Mouse (Mus musculus): ENCODE measurements at regions not wholly inside any gene's neighbourhood (a gene's known extent, or its start where the extent isn't known, plus 50 kb on each side); places are given as distances from the start of the nearest gene placed in this dataset.

- Histone ChIP-seq H3K79me2 (ENCODE audit: control insufficient read depth, insufficient read depth, low read length, poor library complexity) (no peaks in the 10 kb centered on the region), H3K36me3 (ENCODE audit: control insufficient read depth in 1 of 2, insufficient read depth in 2 of 2, low read length in 2 of 2) (no peaks in the 10 kb centered on the region), H3K4me3 (ENCODE audit: control insufficient read depth in 1 of 2, insufficient read depth in 1 of 2, low read depth in 2 of 2, low read length in 2 of 2) (no peak overlapping the region), H3K27me3 (ENCODE audit: control insufficient read depth in 1 of 2, insufficient read depth in 2 of 2, low read length in 2 of 2) (no peaks in the 10 kb centered on the region), H3K4me1 (ENCODE audit: control insufficient read depth in 1 of 2, insufficient read depth in 2 of 2, low read length in 2 of 2) (no peaks in the 10 kb centered on the region), H3K9me3 (replicated peaks; ENCODE audit: insufficient read depth, low read length) (no peaks in the 10 kb centered on the region), H3K9ac (ENCODE audit: control insufficient read depth, low read depth, low read length, poor library complexity, severe bottlenecking) (no peak overlapping the region), H3K27ac (ENCODE audit: control insufficient read depth, low read depth, low read length) (no peak overlapping the region)
- DNase-seq (ENCODE audit: low read depth, low spot score): no peak
- no peak for TF ChIP-seq EP300 (IDR thresholded peaks at IDR 0.05; ENCODE audit: low read depth in 1 of 2, low read length in 2 of 2)
- no peak for TF ChIP-seq CTCF (IDR thresholded peaks at IDR 0.05 in 2 of 3, conservative IDR thresholded peaks at IDR 0.05 in 1 of 3; ENCODE audit: control insufficient read depth in 1 of 3, insufficient read depth in 1 of 3, low read depth in 2 of 3, low read length in 3 of 3, poor library complexity in 1 of 3, severe bottlenecking in 1 of 3)
- no peak for TF ChIP-seq ZMIZ1 (IDR thresholded peaks at IDR 0.05; ENCODE audit: low read depth, low read length)
- TF ChIP-seq ZKSCAN1 (IDR thresholded peaks at IDR 0.05; ENCODE audit: low read depth, low read length): no peak
- TF ChIP-seq NELFE (IDR thresholded peaks at IDR 0.05; ENCODE audit: low read depth, low read length): no peak
- TF ChIP-seq SMC3 (IDR thresholded peaks at IDR 0.05; ENCODE audit: low read depth, low read length): no peak
- TF ChIP-seq POLR2A (IDR thresholded peaks at IDR 0.05; ENCODE audit: control insufficient read depth in 1 of 2, insufficient read depth in 1 of 2, low read depth in 1 of 2, low read length in 2 of 2, poor library complexity in 1 of 2): no peak
- no peak for TF ChIP-seq TBP (IDR thresholded peaks at IDR 0.05; ENCODE audit: low read depth, low read length)
- TF ChIP-seq MAX (IDR thresholded peaks at IDR 0.05; ENCODE audit: low read length): no peak
- no peak for TF ChIP-seq ZC3H11A (IDR thresholded peaks at IDR 0.05; ENCODE audit: low read depth, low read length)
- TF ChIP-seq ETS1 (IDR thresholded peaks at IDR 0.05; ENCODE audit: low read depth, low read length): no peak
- TF ChIP-seq MYB (IDR thresholded peaks at IDR 0.05; ENCODE audit: low read depth, low read length): no peak
- TF ChIP-seq UBTF (IDR thresholded peaks at IDR 0.05; ENCODE audit: borderline replicate concordance, insufficient read depth, low read depth, low read length): no peak
- TF ChIP-seq POLR2AphosphoS2 (IDR thresholded peaks at IDR 0.05; ENCODE audit: low read length): no peak
- TF ChIP-seq SIN3A (IDR thresholded peaks at IDR 0.05; ENCODE audit: low read length): no peak
- no peak for TF ChIP-seq BHLHE40 (IDR thresholded peaks at IDR 0.05; ENCODE audit: borderline replicate concordance, low read depth, low read length)
- no peak for TF ChIP-seq ZNF384 (IDR thresholded peaks at IDR 0.05; ENCODE audit: low read depth, low read length)
- no peak for TF ChIP-seq TAL1 (IDR thresholded peaks at IDR 0.05; ENCODE audit: low read length)
Observed at GRCm38 (mm10) chr14:86437383-86437782, 703.7 kb downstream of the Diaph3 start.

- Histone ChIP-seq H3K27me3 (ENCODE audit: control insufficient read depth in 1 of 2, insufficient read depth in 2 of 2, low read length in 2 of 2) (no peaks in the 10 kb centered on the region), H3K79me2 (ENCODE audit: control insufficient read depth, insufficient read depth, low read length, poor library complexity) (no peaks in the 10 kb centered on the region), H3K4me3 (ENCODE audit: control insufficient read depth in 1 of 2, insufficient read depth in 1 of 2, low read depth in 2 of 2, low read length in 2 of 2) (no peak overlapping the region), H3K4me1 (ENCODE audit: control insufficient read depth in 1 of 2, insufficient read depth in 2 of 2, low read length in 2 of 2) (no peaks in the 10 kb centered on the region), H3K36me3 (ENCODE audit: control insufficient read depth in 1 of 2, insufficient read depth in 2 of 2, low read length in 2 of 2) (no peaks in the 10 kb centered on the region), H3K9ac (ENCODE audit: control insufficient read depth, low read depth, low read length, poor library complexity, severe bottlenecking) (no peak overlapping the region), H3K9me3 (replicated peaks; ENCODE audit: insufficient read depth, low read length) (no peaks in the 10 kb centered on the region), H3K27ac (ENCODE audit: control insufficient read depth, low read depth, low read length) (no peak overlapping the region)
- TF ChIP-seq ZMIZ1 (IDR thresholded peaks at IDR 0.05; ENCODE audit: low read depth, low read length) (no peak), ZNF384 (IDR thresholded peaks at IDR 0.05; ENCODE audit: low read depth, low read length) (no peak), USF2 (IDR thresholded peaks at IDR 0.05; ENCODE audit: borderline replicate concordance in 1 of 2, insufficient read depth in 1 of 2, low read depth in 1 of 2, low read length in 2 of 2) (no peak)
- DNase-seq (ENCODE audit: low read depth, low spot score): no peak
Observed at GRCm38 (mm10) chr14:86435345-86435744, 705.7 kb downstream of the Diaph3 start.

All from MEL (cell line).